Mouse (Mus musculus): ENCODE measurements at regions not wholly inside any gene's neighbourhood (a gene's known extent, or its start where the extent isn't known, plus 50 kb on each side); places are given as distances from the start of the nearest gene placed in this dataset.
A peak's percentile ranks its signal among the peaks of the same experiment; 100 is the strongest.

DNA sequence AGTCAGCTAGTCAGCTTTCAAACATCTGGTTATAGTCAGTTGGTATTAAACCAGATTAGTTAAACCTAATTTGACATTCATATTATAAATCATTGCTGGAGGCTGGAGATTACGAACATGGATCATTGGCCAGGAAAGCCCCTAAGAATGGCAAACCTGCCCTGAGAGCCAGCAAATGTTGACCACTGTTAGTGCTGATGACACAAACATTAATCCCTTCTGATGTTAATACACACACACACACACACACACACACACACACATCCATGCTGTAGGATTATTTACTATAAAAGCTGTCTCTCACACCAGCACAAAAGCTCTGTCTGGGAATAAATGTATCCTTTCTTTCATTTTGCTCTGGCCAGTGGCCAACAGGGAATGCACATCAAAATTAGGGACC lies 329.4 kb upstream of the Atp2b1 start:
- DNase-seq = no peak

DNA sequence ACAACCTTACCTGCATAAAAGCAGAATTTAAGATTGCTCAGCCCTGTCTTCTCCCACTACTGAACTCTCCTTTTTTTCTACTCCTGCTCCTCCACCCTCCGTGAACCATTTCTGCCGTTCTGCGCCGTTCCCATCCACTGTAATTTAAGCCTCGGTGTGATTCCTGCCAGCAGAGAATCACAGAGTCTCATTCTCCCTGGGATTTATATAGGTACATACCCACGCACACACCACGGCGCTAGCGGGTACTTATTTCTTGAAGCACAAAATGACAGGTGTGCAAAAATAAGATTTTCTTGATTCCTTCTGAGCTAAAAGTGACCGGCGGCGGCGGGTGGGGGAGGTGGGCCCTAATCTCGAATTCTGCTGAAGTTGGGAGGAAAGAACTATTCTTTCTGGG lies 324.5 kb upstream of the Atp2b1 start:
- no peak for DNase-seq

DNA sequence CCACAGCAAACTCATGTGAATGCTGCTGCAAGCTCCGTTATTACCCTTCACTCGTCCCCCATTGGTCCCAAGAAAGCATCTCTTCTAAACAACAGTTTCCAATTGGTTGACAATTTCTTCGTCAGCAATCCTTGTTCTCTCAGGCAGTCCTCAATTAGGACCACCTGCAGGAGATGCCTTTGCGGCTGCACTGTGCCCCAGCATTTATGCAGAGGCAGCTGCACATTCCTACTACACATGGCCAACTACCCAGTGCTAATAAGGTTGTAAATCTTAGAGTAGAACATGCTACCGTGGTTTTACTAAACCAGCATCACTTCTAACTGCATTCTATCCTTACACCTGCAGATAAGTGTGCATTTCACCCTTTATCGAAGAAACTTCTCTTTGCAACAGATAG lies 322.1 kb upstream of the Atp2b1 start:
- no peak for DNase-seq

DNA sequence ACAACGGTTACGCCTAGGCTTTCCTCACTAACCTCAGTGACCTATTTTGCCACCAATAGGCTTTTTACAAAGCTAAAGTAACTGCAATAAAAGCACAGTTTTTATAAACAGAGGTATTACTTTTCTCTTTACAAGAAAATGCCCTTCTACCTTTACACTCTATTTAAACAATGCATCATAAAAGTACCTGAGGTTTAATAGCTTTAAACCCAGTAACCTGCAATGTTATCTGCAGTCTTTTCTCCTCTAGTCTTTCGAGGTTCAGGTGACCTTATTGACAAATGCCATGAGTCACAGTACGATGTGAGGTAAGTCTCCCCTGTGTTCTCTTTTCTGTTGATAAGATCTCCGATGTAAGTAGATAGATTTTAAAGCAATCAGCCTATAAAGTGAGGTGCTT lies 320.3 kb upstream of the Atp2b1 start:
- no peak for DNase-seq

DNA sequence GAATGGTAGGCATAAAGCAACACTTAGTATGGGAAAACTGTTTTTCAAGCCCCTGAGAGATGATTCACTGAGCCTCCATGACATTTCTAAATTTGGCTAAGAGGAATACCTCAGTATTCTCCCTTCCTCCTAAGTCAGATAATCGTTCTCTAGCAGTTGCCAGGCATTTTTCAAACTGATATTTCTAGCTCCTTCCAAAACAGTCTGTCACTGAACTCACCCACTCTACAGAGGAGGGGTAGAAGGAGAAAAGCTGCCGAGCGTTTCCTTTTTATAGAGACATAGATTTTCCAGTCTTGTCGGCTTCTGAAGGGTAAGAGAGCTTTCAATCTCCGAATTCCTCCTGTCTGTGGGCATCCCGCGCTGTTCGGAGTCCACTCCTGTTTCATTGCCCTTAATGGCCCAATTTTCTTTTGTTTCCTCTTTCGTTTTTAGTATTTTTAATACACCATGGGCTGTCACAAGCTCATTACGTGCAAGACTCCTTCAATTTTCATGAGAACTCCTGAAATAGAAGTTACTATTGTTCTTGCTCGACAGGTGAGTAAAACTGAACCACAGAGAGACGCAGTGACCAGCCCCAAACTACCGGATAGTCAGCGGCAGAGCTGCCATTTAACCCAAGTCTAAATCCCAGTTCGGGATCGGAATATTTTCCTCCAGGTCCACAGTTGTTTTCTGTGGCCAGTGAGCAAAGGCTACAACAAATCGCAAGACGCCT lies 305.8 kb upstream of the Atp2b1 start:
- no peak for DNase-seq

DNA sequence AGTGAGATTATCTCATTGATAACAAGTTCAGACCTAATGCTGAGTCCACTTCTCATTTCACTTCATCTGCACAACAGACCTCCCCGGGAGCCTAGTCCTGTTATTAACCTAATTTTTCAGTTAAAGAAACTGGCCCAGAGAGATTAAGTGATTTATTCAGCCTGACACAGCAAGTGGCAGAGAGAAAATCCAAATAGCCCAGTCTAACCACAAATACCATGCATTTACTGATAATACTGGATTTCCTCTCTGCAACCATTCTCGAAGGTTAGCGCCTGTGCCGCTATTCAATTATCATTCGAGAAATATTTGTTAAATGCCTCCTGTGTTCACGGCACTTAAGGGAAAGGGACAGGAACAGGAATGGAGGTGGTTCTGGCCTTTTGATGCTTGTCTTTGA lies 303.5 kb upstream of the Atp2b1 start:
- DNase-seq = no peak

DNA sequence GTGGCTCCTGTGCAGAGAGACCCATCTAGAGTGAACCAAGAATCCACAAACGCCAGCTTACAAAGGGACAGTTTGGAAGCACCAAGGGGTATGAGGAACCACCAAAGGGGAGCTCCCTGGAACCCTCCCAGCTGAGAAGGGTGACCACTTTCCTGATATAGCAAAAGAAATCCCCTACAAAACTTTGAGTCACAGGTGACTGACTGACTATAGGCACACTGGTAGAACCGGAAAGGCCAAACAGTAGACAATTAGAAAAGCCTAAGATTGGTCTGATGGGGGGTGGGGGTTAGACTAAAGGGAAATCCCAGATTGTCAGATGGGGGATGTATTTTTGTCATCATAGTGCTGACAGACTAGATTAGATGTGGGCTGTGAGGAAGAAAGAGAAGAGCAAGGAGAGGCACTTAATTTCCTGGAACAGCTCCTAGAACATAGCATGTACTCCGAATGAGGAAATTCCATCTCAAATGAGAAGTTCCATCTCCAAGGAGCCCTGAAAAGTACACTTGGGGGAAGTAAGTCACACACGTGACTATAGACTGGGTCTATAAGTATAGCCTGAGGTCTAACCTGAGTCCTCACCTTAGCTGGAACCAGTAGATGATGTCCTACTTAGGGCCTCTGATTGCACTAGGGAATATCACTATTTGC lies 302.4 kb upstream of the Atp2b1 start:
- DNase-seq = no peak

DNA sequence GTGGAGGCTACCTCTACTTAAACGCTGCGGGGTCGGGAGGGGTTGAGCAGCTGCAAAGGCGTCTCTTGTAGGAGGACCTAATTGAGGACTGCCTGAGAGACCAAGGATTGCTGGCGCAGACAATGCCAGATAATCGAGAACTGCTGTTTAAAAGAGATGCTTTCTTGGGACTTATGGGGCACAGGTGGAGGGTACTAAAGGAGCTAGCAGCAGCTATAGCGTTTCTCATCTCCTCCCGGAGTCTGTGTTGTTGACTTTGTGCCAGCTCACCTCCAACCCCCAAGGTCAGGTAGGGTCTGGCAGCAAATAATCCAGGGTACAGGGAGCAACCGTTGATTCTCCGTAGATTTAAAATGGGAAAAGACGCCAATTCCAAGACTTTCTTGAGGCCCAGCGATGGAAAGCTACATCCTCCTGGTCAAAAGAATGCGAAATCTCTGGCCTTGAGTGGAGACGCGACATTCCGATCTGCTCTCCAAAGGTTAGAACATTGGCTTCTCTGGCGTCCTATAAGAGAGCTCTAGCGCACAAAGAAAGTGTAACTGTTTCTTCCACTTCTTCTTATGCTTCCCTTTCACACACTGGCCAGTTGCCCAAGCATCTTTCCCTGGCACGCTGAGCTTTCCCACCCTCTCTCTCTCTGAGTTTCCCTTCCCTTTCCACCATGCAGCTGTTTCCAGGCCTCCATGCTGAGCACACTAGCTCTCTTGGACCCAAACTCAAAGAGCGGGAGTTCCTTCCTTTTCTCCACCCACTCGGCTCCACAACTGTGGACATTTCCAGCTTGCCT lies 295.3 kb upstream of the Atp2b1 start:
- DNase-seq = no peak

DNA sequence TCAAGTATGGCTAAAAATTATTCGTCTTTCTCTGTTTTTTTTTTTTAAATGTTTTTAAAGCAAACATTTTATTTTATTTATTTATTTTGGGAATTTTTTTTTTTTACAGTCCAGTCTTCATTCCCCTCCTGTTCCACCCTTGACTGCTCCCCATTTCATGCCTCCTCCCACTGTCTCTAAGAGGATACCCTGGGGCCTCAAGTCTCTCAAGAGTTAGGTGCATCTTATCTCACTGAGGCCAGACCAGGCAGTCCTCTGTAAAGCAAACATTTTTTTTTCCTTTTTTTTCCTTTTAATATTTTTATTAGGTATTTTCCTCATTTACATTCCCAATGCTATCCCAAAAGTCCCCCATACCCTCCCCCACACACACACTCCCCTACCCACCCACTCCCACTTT lies 290.1 kb upstream of the Atp2b1 start:
- no peak for DNase-seq

DNA sequence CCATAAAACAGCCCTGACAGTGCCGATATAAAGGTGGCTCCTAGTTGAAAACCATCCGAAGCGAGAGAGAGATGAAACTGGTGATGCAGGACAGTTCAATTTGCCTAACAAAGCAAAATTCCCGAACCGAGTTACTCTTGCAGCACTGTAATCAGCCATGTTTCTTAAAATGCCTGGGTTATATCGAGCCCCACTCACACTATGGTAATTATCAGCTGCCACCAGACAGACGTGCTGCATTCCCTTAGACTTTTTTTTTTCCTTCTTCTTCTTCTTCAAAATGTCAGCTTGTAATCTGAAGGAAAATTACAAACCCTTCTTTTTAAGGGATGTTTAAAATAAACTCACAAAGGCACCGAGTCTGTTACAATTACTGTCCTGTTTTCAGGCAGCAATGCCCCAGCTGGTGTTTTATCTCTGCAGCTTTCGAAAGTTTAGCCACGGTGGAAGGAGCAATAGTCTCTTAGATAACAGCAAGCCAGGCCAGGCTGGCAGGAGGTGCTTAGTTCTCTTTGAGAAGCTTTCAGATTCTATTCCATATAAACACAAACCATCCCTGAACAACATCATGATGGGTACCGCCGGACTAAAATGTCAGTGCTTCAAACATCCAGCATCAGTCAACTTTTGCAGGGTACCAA lies 289.4 kb upstream of the Atp2b1 start:
- no peak for DNase-seq

DNA sequence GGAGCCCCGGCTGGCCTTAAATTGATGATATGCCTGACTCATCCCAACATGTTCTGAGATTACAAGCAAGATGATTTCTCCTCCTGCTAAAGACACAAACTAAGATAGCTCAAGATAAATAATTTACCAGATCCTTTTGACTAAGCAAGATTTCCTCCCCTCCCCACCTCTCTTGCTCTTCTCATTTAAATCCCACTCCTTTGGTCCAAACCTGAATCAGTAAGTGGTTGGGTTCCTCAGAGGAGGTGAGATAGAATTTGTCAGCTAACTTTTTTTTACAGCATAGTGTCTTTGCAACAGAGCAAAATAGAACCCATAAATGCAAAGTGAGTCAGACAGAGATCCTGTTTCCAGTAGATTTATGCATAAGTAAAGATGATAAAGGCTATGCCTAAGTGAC lies 286.0 kb upstream of the Atp2b1 start:
- DNase-seq = no peak

DNA sequence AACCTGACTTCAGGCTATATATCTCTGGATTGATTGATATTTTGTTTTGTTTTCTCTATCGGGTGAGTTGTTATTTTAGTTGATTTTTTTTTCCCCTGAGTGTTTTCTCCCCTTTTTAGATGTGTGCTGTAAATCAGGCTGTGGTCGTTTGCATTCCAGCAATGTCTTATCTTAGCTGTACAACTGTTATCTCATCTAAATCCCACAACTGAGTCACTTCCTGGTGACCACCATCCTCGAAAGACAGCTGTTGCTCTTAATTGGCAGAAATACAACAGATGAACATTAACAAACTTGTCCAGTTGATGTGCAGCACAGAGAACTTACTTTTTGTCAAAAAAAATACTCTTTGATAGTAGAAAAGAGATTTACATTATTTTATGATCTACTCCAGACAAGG lies 285.0 kb upstream of the Atp2b1 start:
- DNase-seq = no peak

DNA sequence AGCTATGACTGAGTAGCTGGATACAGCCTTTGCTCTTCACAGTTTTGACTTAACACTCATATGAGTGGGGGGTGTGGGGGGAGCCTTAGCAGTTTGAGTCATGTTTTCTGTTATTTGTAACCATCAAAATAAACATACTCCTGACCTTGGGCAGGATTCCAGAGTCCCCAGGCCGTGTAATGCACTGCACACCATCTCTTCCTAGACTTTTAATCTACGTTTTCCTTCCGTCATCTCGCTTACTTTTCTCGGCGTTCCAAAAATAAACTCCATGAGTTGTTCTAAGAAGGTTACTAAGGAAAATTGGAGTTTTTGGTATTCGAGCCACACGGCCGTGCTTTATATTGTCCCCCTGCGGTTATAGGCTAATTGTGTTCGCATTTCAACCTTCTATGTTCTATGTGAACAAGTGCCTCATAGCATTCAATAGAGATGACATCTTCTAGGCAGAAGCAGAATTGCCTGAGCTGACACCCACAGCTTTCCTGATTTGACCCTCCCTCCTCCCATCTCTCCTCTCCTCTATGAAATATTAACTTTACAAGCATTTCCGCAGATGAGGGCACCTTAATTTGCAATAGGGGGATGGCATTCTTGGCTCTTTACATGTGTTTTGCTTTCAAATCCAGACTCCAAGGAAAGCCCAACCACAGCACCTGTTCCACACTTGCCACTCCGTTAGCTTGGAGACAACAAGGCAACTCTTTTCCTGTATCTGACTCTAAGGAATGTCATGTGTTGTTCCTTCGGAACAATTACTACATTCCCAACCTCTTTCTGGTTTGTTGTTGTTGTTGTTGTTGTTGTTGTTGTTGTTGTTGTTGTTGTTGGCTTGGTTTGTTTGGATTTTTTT lies 276.2 kb upstream of the Atp2b1 start:
- peak in 1 of 2 experiments; percentile 3 for DNase-seq

DNA sequence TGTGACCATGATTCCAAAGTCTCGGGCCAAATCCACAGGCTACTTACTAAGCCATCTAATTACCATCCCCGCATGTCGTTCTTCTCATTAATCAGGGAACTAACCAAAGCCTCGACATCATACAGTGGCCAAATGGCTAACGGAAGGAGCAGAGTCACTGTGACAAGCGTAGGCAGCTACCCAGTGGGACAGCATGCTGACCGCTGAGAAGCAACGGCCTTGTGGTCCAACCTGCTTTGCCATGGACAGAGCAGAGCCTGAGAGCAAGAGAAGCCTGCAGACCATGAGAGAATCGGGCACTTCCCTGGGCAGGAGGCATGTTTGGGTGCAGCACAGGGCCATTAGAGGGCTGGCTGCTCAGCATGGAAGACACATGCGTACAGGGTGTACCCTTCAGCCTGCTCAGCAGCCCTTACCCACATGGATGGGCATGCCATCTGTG lies 268.5 kb upstream of the Atp2b1 start:
- no peak for DNase-seq

DNA sequence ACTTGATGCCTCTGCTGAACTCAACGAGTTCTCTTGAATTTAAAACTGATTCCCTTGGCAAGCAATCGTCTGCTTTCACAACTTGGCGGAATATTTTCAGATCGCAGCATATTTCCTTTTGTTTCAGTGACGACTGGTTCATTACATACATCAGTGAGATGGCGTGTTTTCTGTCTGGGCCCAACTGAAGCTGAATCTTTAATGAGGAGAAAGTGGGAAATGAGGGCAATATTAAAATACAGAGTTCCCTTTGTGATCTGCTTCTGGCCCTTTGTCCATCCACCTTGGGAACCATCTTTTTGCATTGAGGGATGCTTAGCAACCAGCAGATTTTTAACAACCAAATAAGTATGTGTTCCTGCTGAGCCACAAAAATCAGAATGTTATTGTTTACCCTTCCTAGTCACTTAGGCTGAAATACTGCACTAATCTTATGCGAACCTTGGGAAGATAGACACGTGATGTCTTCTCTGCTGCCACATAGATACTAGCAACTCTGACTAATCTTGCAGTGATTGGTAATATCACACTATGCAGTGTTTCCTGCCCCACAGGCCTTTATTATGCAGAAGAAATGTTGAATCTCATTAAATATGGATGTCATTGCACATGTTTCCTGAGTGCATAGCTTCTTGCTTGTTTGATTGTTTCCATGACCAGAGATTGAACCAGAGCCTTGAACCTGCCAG lies 267.8 kb upstream of the Atp2b1 start:
- DNase-seq = no peak

DNA sequence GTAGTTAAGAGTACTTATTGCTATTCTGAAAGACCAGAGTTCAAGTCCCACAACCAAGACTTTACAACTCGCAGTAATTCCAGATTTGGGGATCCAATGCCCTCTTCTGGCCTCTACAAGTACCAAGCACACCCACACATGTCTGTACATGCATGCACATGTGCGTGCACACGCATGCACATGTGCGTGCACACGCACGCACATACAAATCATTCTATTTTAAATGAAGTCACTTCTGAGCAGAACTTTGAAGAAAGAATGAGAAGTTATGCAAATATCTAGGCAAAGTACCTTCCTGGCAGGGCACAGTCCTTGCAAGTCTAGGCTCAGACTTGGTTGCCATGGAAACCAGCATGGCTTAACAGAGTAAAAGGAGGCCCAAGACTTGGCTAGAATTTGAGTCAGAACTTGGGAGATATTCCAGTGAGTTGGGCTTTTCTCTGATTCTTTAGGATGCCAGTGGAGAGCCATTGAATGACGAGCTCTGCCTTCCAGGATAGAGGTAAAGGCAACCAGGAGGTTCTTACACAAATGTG lies 265.4 kb upstream of the Atp2b1 start:
- DNase-seq = no peak

DNA sequence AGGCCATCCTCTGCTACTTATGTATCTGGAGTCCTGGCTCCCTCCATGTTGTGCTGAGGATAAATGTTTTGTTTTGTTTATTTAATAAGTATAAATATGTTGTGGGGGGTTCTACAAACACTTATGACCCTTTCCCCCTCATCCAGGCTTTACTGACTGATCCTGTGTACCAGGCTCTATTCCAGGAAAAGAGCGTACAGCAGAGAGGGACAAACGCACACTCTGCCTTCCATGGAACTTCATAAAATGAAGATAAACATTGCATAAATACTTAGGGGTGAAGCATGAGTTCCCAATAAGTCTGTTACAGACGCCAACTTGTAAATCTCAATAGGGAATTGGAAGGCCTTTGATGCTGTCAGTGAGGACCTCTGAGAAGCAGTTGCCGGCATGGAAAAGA lies 263.7 kb upstream of the Atp2b1 start:
- no peak for DNase-seq

DNA sequence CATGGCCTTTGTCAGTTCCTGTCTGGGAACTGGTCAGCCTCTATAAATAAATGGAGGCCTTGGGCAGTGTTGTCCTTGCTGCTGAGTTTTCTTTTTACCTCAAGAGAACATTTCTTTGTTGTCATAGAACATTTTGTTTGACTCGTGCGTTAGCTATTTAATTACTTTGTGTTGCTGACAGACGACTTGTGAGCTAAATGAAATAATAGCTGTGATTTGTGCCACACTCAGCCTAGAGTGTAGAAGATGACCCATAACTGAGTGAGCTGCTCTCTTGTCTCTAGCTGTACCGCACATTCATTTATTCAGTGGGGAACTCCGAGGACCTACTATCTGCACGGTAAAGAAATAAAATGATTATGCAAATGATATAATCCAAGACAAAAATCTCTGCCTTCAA lies 263.1 kb upstream of the Atp2b1 start:
- DNase-seq = no peak

DNA sequence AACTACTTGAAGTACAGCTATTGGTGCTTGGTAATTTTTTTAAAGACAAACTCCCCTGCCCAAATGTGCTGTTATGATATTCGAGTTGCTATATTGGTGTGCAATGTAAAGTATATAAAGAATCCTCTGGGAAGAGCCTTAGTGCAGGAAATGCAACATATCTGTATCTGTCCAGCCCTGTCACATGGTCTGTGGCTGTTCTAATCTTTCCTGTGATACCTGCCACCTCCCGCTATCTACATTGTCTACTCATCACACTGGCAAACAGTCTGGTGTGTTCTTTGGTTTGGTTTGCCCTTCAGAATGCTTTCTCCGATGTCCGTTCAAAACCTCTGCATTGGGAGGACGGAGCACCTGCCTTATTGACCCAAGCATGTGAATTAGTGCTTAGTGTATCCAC lies 262.6 kb upstream of the Atp2b1 start:
- no peak for DNase-seq

DNA sequence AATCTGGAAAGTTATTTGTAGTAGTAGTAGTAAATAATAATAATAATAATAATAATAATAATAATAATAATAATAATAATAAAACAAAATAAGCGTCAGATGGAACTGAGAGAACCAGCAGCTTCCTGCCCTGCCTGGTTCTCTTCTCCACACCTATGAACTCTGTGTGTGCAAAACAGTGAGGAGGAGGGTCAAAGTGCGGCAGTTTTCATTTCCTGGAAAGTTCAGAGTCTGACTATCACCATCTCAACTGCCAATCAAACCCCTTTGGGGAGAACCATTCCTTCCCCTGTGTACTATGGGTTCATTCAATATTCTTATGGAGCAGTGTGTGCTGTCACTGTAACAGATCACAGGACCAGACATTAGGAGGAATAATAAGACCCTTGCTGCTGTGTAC lies 262.1 kb upstream of the Atp2b1 start:
- DNase-seq = peak; percentile 12 to 42

DNA sequence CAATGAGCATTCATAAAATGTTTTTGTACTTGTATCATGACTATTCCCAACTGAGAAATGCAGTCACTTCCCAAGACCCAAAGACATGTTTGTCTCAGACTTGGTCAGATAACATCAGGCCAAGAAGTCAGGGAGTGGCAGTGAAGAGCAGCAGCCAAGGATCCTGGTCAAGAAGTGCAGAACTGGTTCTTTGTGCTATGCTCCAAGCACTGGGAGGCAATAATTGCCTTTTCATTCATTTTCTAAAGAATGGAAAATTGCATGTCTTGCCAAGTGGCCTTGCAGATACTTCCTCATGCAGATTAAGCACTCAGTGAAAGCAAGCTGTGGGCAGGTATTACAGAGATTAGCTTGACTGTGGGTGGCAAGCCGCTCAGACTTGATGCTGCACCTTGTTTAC lies 253.5 kb upstream of the Atp2b1 start:
- no peak for DNase-seq

All from kidney, postnatal 25 days (tissue).